Mouse (Mus musculus): Measurements from ENCODE around the gene Tsc22d2.

- TF ChIP-seq CTCF (IDR thresholded peaks at IDR 0.05; ENCODE audit: low read depth) (no peak), EP300 (optimal IDR thresholded peaks at IDR 0.05) (no peak)
These were observed 14.3 kb downstream of the Tsc22d2 start for GRCm38 (mm10) chr3:58428861-58429260.

Data from stomach, postnatal 0 days (tissue).